Mouse (Mus musculus): ENCODE results near the gene Hyal3. TPM values are rescaled to one million over a fixed set of nuclear protein-coding genes. Genes with fewer than 3 reads are reported as not detected.
"Not testable (repeated sequence)": the region's sequence is repeated elsewhere in the genome, so short reads cannot be mapped to it uniquely, and the experiment has no call there.

Gene Hyal3
- total and polyA plus RNA-seq, 2 experiments from 2014 or later: 1.9 to 4.9 TPM

- Histone ChIP-seq H3K36me3 (ENCODE audit: insufficient read depth, low read length) (peaks cover 21% of the 10 kb centered on the region; the same call in 1 of the 2 replicates), H3K27ac (no peak overlapping the region), H3K4me2 (ENCODE audit: low read depth, low read length) (peak overlapping the region; percentile 83), H3K4me3 (ENCODE audit: low read length) (peak overlapping the region; percentile 82; the same call in 1 of the 2 replicates), H3K9me3 (ENCODE audit: low read length) (no peaks in the 10 kb centered on the region), H3K27me3 (ENCODE audit: insufficient read depth, low read length) (no peaks in the 10 kb centered on the region), H3K4me1 (ENCODE audit: insufficient read depth, low read length) (peaks cover 21% of the 10 kb centered on the region), H3K9ac (replicated peaks; ENCODE audit: low read length) (peak overlapping the region; percentile 17; the same call in 1 of the 2 replicates)
- no peak for TF ChIP-seq CTCF (IDR thresholded peaks at IDR 0.05; ENCODE audit: low read depth)
- DNase-seq (ENCODE audit: low spot score) (no peak), ATAC-seq (no peak)
- WGBS: 94% methylated on average over 21 of the region's 21 CpGs
Measured at GRCm38 (mm10) chr9:107570845-107571244, 9.8 kb upstream of the Hyal3 start.

- H3K27me3 ChIP-seq (ENCODE audit: insufficient read depth, low read length): no peaks in the 10 kb centered on the region
- peaks cover 21% of the 10 kb centered on the region for H3K4me1 ChIP-seq (ENCODE audit: insufficient read depth, low read length)
- no peak overlapping the region for H3K27ac ChIP-seq
- 0 out of 2 replicates have a peak overlapping the region, but pooled peaks have one; percentile 17 for H3K9ac ChIP-seq (replicated peaks; ENCODE audit: low read length)
- no peak overlapping the region for H3K4me3 ChIP-seq (ENCODE audit: low read length)
- no peak for ATAC-seq
- WGBS: 93% methylated on average over 22 of the region's 22 CpGs
- H3K9me3 ChIP-seq (ENCODE audit: low read length): no peaks in the 10 kb centered on the region
- DNase-seq (ENCODE audit: low spot score): no peak
- no peak for TF ChIP-seq CTCF (IDR thresholded peaks at IDR 0.05; ENCODE audit: low read depth)
- peaks cover 21% of the 10 kb centered on the region; the same call in 1 of the 2 replicates for H3K36me3 ChIP-seq (ENCODE audit: insufficient read depth, low read length)
- 0 out of 2 replicates have a peak overlapping the region, but pooled peaks have one; percentile 83 for H3K4me2 ChIP-seq (ENCODE audit: low read depth, low read length)
Measured at GRCm38 (mm10) chr9:107571534-107572326, 8.9 kb upstream of the Hyal3 start.

- H3K36me3 ChIP-seq (ENCODE audit: insufficient read depth, low read length): peaks cover 21% of the 10 kb centered on the region; the same call in 1 of the 2 replicates
- ATAC-seq (no peak), DNase-seq (ENCODE audit: low spot score) (no peak)
- TF ChIP-seq CTCF (IDR thresholded peaks at IDR 0.05; ENCODE audit: low read depth): no peak
- peaks cover 21% of the 10 kb centered on the region for H3K4me1 ChIP-seq (ENCODE audit: insufficient read depth, low read length)
- H3K9ac ChIP-seq (replicated peaks; ENCODE audit: low read length): no peak overlapping the region
- H3K27me3 ChIP-seq (ENCODE audit: insufficient read depth, low read length): no peaks in the 10 kb centered on the region
- no peak overlapping the region for H3K4me3 ChIP-seq (ENCODE audit: low read length)
- no peak overlapping the region for H3K27ac ChIP-seq
- H3K9me3 ChIP-seq (ENCODE audit: low read length): no peaks in the 10 kb centered on the region
- no peak overlapping the region for H3K4me2 ChIP-seq (ENCODE audit: low read depth, low read length)
- 92% methylated on average over 2 of the region's 2 CpGs for WGBS
Measured at GRCm38 (mm10) chr9:107572327-107572662, 8.3 kb upstream of the Hyal3 start.

GRCm38 (mm10) chr9:107573774-107574173, 6.8 kb upstream of the Hyal3 start:
- DNase-seq (ENCODE audit: low spot score); H3K9me3 ChIP-seq (ENCODE audit: low read length); H3K4me2 ChIP-seq (ENCODE audit: low read depth, low read length); H3K27ac ChIP-seq; H3K4me3 ChIP-seq (ENCODE audit: low read length); H3K27me3 ChIP-seq (ENCODE audit: insufficient read depth, low read length); ATAC-seq; H3K9ac ChIP-seq (replicated peaks; ENCODE audit: low read length): not testable (repeated sequence)
- 80% methylated on average over 6 of the region's 6 CpGs for WGBS
- Histone ChIP-seq H3K4me1 (ENCODE audit: insufficient read depth, low read length) (peaks cover 14% of the 10 kb centered on the region), H3K36me3 (ENCODE audit: insufficient read depth, low read length) (peaks cover 21% of the 10 kb centered on the region; the same call in 1 of the 2 replicates)

- Histone ChIP-seq H3K27ac (peak overlapping the region; percentile 73; the same call in 1 of the 2 replicates), H3K4me1 (ENCODE audit: insufficient read depth, low read length) (peaks cover 6% of the 10 kb centered on the region; the same call in 1 of the 2 replicates), H3K4me2 (ENCODE audit: low read depth, low read length) (no peak overlapping the region), H3K27me3 (ENCODE audit: insufficient read depth, low read length) (no peaks in the 10 kb centered on the region), H3K4me3 (ENCODE audit: low read length) (no peak overlapping the region), H3K9me3 (ENCODE audit: low read length) (no peaks in the 10 kb centered on the region), H3K9ac (replicated peaks; ENCODE audit: low read length) (no peak overlapping the region), H3K36me3 (ENCODE audit: insufficient read depth, low read length) (peaks cover 21% of the 10 kb centered on the region; the same call in 1 of the 2 replicates)
- ATAC-seq (no peak), DNase-seq (ENCODE audit: low spot score) (no peak)
- no peak for TF ChIP-seq CTCF (IDR thresholded peaks at IDR 0.05; ENCODE audit: low read depth)
- WGBS: 81% methylated on average over 14 of the region's 14 CpGs
Measured at GRCm38 (mm10) chr9:107575579-107576356, 4.8 kb upstream of the Hyal3 start.

GRCm38 (mm10) chr9:107576357-107577107, 4.1 kb upstream of the Hyal3 start, which contains the start of gene Hyal1:
Gene Hyal1 (plus strand): TSS chr9:107576927.
- H3K27ac ChIP-seq: peak within 1 kb of the TSS; percentile 73
- DNase-seq (ENCODE audit: low spot score): peak; percentile 78
- H3K27me3 ChIP-seq (ENCODE audit: insufficient read depth, low read length): no peaks in the 10 kb centered on the region
- no peak for TF ChIP-seq CTCF (IDR thresholded peaks at IDR 0.05; ENCODE audit: low read depth)
- no peaks in the 10 kb centered on the region for H3K9me3 ChIP-seq (ENCODE audit: low read length)
- H3K36me3 ChIP-seq (ENCODE audit: insufficient read depth, low read length): peaks cover 18% of the 10 kb centered on the region; the same call in 1 of the 2 replicates
- WGBS: 21% methylated on average over 16 of the region's 16 CpGs
- H3K4me3 ChIP-seq (ENCODE audit: low read length): 0 out of 2 replicates have a peak within 1 kb of the TSS, but pooled peaks have one; percentile 6
- no peak within 1 kb of the TSS for H3K9ac ChIP-seq (replicated peaks; ENCODE audit: low read length)
- H3K4me1 ChIP-seq (ENCODE audit: insufficient read depth, low read length): peaks cover 9% of the 10 kb centered on the region; the same call in 1 of the 2 replicates
- peak within 1 kb of the TSS; percentile 40 for H3K4me2 ChIP-seq (ENCODE audit: low read depth, low read length)
- peak; percentile 81 for ATAC-seq

Data from hindbrain, postnatal 0 days (tissue).